Mouse (Mus musculus): ENCODE data around the gene Lpar3. TPM values are rescaled to one million over a fixed set of nuclear protein-coding genes. Genes with fewer than 3 reads are reported as not detected.

Gene Lpar3
- polyA plus RNA-seq, 1 experiment from 2014 or later, result 0.70 TPM

DNA sequence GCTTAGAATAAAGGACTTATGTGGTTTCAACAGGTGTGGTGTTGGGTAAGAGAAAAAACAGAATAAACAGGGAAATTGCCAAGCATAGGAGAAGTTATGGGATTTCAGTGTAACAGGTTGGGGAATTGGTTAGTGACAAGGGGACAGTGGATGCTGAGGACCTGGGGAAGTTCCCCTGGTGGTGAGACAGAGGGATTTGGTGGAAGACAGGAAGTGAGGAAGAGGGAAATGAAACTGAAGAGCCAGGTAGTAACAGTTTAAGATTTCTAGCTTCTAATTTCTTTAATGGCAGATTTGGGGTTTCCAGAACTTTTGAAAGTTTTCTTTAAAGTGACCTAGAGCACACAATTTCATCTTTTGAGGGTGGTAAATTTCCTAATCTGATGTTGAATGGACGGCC, 23.9 kb downstream of the Lpar3 start:
- Histone ChIP-seq H3K9ac (ENCODE audit: low read depth, low read length) (no peak overlapping the region), H3K4me1 (ENCODE audit: control insufficient read depth, insufficient read depth, low read length) (no peaks in the 10 kb centered on the region), H3K4me3 (ENCODE audit: low read depth, low read length) (no peak overlapping the region), H3K4me2 (ENCODE audit: low read length) (no peak overlapping the region), H3K36me3 (ENCODE audit: control insufficient read depth, insufficient read depth, low read length) (no peaks in the 10 kb centered on the region), H3K27ac (ENCODE audit: low read length) (no peak overlapping the region), H3K27me3 (ENCODE audit: control insufficient read depth, insufficient read depth, low read depth, low read length) (no peaks in the 10 kb centered on the region), H3K9me3 (replicated peaks; ENCODE audit: control insufficient read depth, low read length, poor library complexity, severe bottlenecking) (no peaks in the 10 kb centered on the region)
- no peak for ATAC-seq
- 79% methylated on average over 1 of the region's 1 CpGs for WGBS

- Histone ChIP-seq H3K4me3 (ENCODE audit: low read depth, low read length) (no peak overlapping the region), H3K4me2 (ENCODE audit: low read length) (no peak overlapping the region), H3K36me3 (ENCODE audit: control insufficient read depth, insufficient read depth, low read length) (no peaks in the 10 kb centered on the region), H3K4me1 (ENCODE audit: control insufficient read depth, insufficient read depth, low read length) (no peaks in the 10 kb centered on the region), H3K27ac (ENCODE audit: low read length) (no peak overlapping the region), H3K9me3 (replicated peaks; ENCODE audit: control insufficient read depth, low read length, poor library complexity, severe bottlenecking) (no peaks in the 10 kb centered on the region), H3K9ac (ENCODE audit: low read depth, low read length) (no peak overlapping the region), H3K27me3 (ENCODE audit: control insufficient read depth, insufficient read depth, low read depth, low read length) (no peaks in the 10 kb centered on the region)
- 84% methylated on average over 8 of the region's 8 CpGs for WGBS
- ATAC-seq, result no peak
Observed at GRCm38 (mm10) chr3:146246557-146246956, 25.8 kb downstream of the Lpar3 start.

- Histone ChIP-seq H3K9me3 (replicated peaks; ENCODE audit: control insufficient read depth, low read length, poor library complexity, severe bottlenecking) (no peaks in the 10 kb centered on the region), H3K4me1 (ENCODE audit: control insufficient read depth, insufficient read depth, low read length) (no peaks in the 10 kb centered on the region), H3K27me3 (ENCODE audit: control insufficient read depth, insufficient read depth, low read depth, low read length) (no peaks in the 10 kb centered on the region), H3K9ac (ENCODE audit: low read depth, low read length) (no peak overlapping the region), H3K27ac (ENCODE audit: low read length) (no peak overlapping the region), H3K36me3 (ENCODE audit: control insufficient read depth, insufficient read depth, low read length) (no peaks in the 10 kb centered on the region), H3K4me3 (ENCODE audit: low read depth, low read length) (no peak overlapping the region), H3K4me2 (ENCODE audit: low read length) (no peak overlapping the region)
- no peak for ATAC-seq
- whole genome bisulfite sequencing, result 88% methylated on average over 2 of the region's 2 CpGs
Observed at GRCm38 (mm10) chr3:146246992-146247391, 26.2 kb downstream of the Lpar3 start.

DNA sequence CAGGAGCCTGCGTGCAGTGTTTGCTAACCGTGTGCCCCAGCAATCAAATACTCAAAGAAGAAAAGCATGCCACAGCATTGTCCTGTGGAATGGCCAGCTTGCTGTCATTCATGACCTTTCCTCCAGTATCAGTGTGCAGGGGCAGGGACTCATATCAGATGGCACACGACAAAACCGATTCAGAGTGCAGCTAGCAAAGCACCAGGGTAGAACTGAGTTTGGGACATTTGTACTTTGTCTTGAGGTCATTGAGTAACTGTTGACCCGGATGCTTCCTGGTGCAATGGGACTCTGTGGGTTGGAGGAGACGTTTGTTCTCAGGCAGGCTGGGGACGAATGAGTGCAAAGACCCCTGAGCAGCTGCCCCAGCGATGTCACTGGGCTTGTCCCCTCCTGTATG, 29.1 kb downstream of the Lpar3 start:
- 81% methylated on average over 8 of the region's 8 CpGs for WGBS
- no peaks in the 10 kb centered on the region for H3K27me3 ChIP-seq (ENCODE audit: control insufficient read depth, insufficient read depth, low read depth, low read length)
- H3K9ac ChIP-seq (ENCODE audit: low read depth, low read length), result no peak overlapping the region
- no peak overlapping the region for H3K4me3 ChIP-seq (ENCODE audit: low read depth, low read length)
- no peaks in the 10 kb centered on the region for H3K9me3 ChIP-seq (replicated peaks; ENCODE audit: control insufficient read depth, low read length, poor library complexity, severe bottlenecking)
- H3K27ac ChIP-seq (ENCODE audit: low read length), result no peak overlapping the region
- no peaks in the 10 kb centered on the region for H3K4me1 ChIP-seq (ENCODE audit: control insufficient read depth, insufficient read depth, low read length)
- H3K36me3 ChIP-seq (ENCODE audit: control insufficient read depth, insufficient read depth, low read length), result no peaks in the 10 kb centered on the region
- ATAC-seq, result no peak
- H3K4me2 ChIP-seq (ENCODE audit: low read length), result no peak overlapping the region

- WGBS, result 90% methylated on average over 6 of the region's 6 CpGs
- no peak overlapping the region for H3K9ac ChIP-seq (ENCODE audit: low read depth, low read length)
- no peaks in the 10 kb centered on the region for H3K9me3 ChIP-seq (replicated peaks; ENCODE audit: control insufficient read depth, low read length, poor library complexity, severe bottlenecking)
- H3K36me3 ChIP-seq (ENCODE audit: control insufficient read depth, insufficient read depth, low read length), result no peaks in the 10 kb centered on the region
- no peak overlapping the region for H3K27ac ChIP-seq (ENCODE audit: low read length)
- H3K4me1 ChIP-seq (ENCODE audit: control insufficient read depth, insufficient read depth, low read length), result no peaks in the 10 kb centered on the region
- no peak overlapping the region for H3K4me2 ChIP-seq (ENCODE audit: low read length)
- no peak overlapping the region for H3K4me3 ChIP-seq (ENCODE audit: low read depth, low read length)
- ATAC-seq, result no peak
- no peaks in the 10 kb centered on the region for H3K27me3 ChIP-seq (ENCODE audit: control insufficient read depth, insufficient read depth, low read depth, low read length)
Observed at GRCm38 (mm10) chr3:146251771-146252170, 31.0 kb downstream of the Lpar3 start.

DNA sequence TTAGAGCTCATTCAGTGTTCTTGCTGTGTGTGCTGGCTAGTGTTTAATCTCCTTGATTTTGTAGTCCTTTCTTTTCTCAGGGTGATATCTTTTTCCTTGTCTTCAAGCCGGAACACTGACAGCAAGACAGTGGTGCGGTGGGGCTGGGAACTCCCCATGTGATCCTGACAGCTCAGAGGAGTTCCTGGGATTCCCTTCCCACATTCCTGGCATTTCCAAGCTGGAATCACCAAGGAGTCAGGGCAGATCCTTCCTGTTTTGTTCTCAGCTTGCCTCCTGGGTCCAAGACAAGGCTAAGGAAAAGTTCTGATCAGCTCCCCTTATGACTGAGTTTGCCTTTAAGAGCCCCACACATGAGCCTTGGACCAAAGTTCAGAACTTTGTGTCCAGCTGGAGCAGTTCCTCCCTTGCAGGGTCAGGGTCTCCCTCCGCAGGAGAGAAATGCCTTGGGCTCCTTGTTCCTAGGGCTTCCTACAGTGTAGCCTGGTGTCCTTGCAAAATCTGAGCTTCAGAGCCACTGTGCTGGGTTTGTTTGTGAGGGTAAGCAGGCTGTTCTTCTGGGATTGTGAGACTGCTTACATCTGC, 33.1 kb downstream of the Lpar3 start:
- H3K4me3 ChIP-seq (ENCODE audit: low read depth, low read length), result no peak overlapping the region

GRCm38 (mm10) chr3:146255123-146255522, 34.4 kb downstream of the Lpar3 start:
- Histone ChIP-seq H3K9ac (ENCODE audit: low read depth, low read length) (no peak overlapping the region), H3K27me3 (ENCODE audit: control insufficient read depth, insufficient read depth, low read depth, low read length) (no peaks in the 10 kb centered on the region), H3K4me1 (ENCODE audit: control insufficient read depth, insufficient read depth, low read length) (no peaks in the 10 kb centered on the region), H3K9me3 (replicated peaks; ENCODE audit: control insufficient read depth, low read length, poor library complexity, severe bottlenecking) (no peaks in the 10 kb centered on the region), H3K27ac (ENCODE audit: low read length) (no peak overlapping the region), H3K4me3 (ENCODE audit: low read depth, low read length) (no peak overlapping the region), H3K4me2 (ENCODE audit: low read length) (no peak overlapping the region), H3K36me3 (ENCODE audit: control insufficient read depth, insufficient read depth, low read length) (no peaks in the 10 kb centered on the region)
- ATAC-seq, result no peak
- 88% methylated on average over 5 of the region's 5 CpGs for WGBS

More for the DNA sequence above, 33.1 kb downstream of the Lpar3 start:
- H3K9ac ChIP-seq (ENCODE audit: low read depth, low read length), result no peak overlapping the region
- ATAC-seq, result no peak
- no peaks in the 10 kb centered on the region for H3K9me3 ChIP-seq (replicated peaks; ENCODE audit: control insufficient read depth, low read length, poor library complexity, severe bottlenecking)
- no peak overlapping the region for H3K27ac ChIP-seq (ENCODE audit: low read length)
- H3K36me3 ChIP-seq (ENCODE audit: control insufficient read depth, insufficient read depth, low read length), result no peaks in the 10 kb centered on the region
- no peak overlapping the region for H3K4me2 ChIP-seq (ENCODE audit: low read length)
- H3K4me1 ChIP-seq (ENCODE audit: control insufficient read depth, insufficient read depth, low read length), result no peaks in the 10 kb centered on the region
- WGBS, result 45% methylated on average over 3 of the region's 3 CpGs
- H3K27me3 ChIP-seq (ENCODE audit: control insufficient read depth, insufficient read depth, low read depth, low read length), result no peaks in the 10 kb centered on the region

GRCm38 (mm10) chr3:146257483-146258122, 36.8 kb downstream of the Lpar3 start:
- no peak overlapping the region for H3K9ac ChIP-seq (ENCODE audit: low read depth, low read length)
- H3K27me3 ChIP-seq (ENCODE audit: control insufficient read depth, insufficient read depth, low read depth, low read length), result no peaks in the 10 kb centered on the region
- no peaks in the 10 kb centered on the region for H3K9me3 ChIP-seq (replicated peaks; ENCODE audit: control insufficient read depth, low read length, poor library complexity, severe bottlenecking)
- H3K36me3 ChIP-seq (ENCODE audit: control insufficient read depth, insufficient read depth, low read length), result no peaks in the 10 kb centered on the region
- WGBS, result 64% methylated on average over 10 of the region's 10 CpGs
- no peak overlapping the region for H3K27ac ChIP-seq (ENCODE audit: low read length)
- H3K4me3 ChIP-seq (ENCODE audit: low read depth, low read length), result no peak overlapping the region
- H3K4me2 ChIP-seq (ENCODE audit: low read length), result no peak overlapping the region
- H3K4me1 ChIP-seq (ENCODE audit: control insufficient read depth, insufficient read depth, low read length), result no peaks in the 10 kb centered on the region
- no peak for ATAC-seq

DNA sequence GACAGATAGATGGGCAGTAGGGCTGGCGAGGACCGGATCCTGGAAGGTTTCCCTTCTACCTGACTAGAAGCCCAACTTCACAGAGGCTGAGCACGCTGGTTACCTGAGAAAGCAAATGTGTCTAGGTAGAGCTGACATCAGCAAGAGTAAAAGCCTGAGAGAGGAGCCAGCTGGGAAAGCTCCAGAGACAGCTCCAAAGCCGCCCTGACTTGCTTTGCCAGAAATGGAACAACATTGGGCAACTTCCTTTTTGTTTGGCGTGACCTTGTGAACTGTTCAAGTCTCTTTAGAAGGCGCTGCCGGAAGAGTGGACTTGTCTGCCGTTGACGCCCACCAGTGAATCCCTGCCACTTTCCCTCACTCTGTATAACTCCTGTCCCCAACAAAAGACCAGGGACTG, 39.4 kb downstream of the Lpar3 start:
- WGBS, result 88% methylated on average over 9 of the region's 9 CpGs
- no peaks in the 10 kb centered on the region for H3K4me1 ChIP-seq (ENCODE audit: control insufficient read depth, insufficient read depth, low read length)
- no peak overlapping the region for H3K4me3 ChIP-seq (ENCODE audit: low read depth, low read length)
- ATAC-seq, result no peak
- H3K9ac ChIP-seq (ENCODE audit: low read depth, low read length), result no peak overlapping the region
- H3K27me3 ChIP-seq (ENCODE audit: control insufficient read depth, insufficient read depth, low read depth, low read length), result no peaks in the 10 kb centered on the region
- H3K27ac ChIP-seq (ENCODE audit: low read length), result no peak overlapping the region
- H3K4me2 ChIP-seq (ENCODE audit: low read length), result no peak overlapping the region
- no peaks in the 10 kb centered on the region for H3K36me3 ChIP-seq (ENCODE audit: control insufficient read depth, insufficient read depth, low read length)
- no peaks in the 10 kb centered on the region for H3K9me3 ChIP-seq (replicated peaks; ENCODE audit: control insufficient read depth, low read length, poor library complexity, severe bottlenecking)

All from midbrain, embryonic 16.5 days (tissue).